Mouse (Mus musculus): Measurements from ENCODE around the gene Ikzf2.

DNA sequence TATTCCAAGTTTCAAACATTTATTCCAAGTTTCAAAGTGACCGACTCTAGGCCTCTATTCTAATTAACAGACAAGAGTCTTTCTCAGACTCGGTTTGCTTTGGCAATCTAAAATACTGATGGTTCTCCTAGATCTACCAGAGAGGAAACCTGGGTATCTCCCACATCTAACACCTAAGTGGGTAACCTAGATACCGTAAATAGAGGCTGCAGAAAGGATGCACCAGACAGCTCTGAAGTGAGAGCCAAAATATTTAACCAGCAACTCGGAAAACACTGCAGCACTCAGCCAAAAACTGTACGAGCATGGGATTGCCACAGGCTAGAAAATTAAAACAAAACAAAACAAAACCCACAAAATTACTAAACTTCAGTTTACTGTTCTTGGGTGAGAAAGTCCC, 6.0 kb downstream of the Ikzf2 start:
- no peak for TF ChIP-seq CTCF (IDR thresholded peaks at IDR 0.05; ENCODE audit: insufficient read depth, low read depth, low read length)
- no peak for TF ChIP-seq POLR2A (IDR thresholded peaks at IDR 0.05; ENCODE audit: insufficient read depth, low read depth, low read length)
